In genomic region chr1:135700605-135701004, GRCm38 (mm10) we compare ENCODE assay signal across 8 mouse cellular contexts. TPM values are rescaled to one million over a fixed set of nuclear protein-coding genes. Genes with fewer than 3 reads are reported as not detected.
DNase-seq lines count a peak whose midpoint lies in the region; ATAC-seq lines count a peak whose summit lies in the region.

No protein-coding gene starts in this region.

- no peak overlapping the region for H3K27ac ChIP-seq in kidney, embryonic 14.5 days (ENCODE audit: low read depth, low read length)
- H3K27ac ChIP-seq in kidney, embryonic 16.5 days (ENCODE audit: low read length), result no peak overlapping the region
- no peak overlapping the region for H3K27ac ChIP-seq in liver, embryonic 12.5 days
- H3K27ac ChIP-seq in stomach, embryonic 15.5 days, result no peak overlapping the region

- peaks cover 14% of the 10 kb centered on the region for H3K4me1 ChIP-seq in kidney, embryonic 14.5 days (ENCODE audit: control insufficient read depth, insufficient read depth, low read length)
- H3K4me1 ChIP-seq in kidney, embryonic 16.5 days (ENCODE audit: insufficient read depth, low read length), result peaks cover 27% of the 10 kb centered on the region
- H3K4me1 ChIP-seq in liver, embryonic 12.5 days, result peaks cover 32% of the 10 kb centered on the region
- peaks cover 16% of the 10 kb centered on the region for H3K4me1 ChIP-seq in stomach, embryonic 15.5 days

- no peak for ATAC-seq in kidney, embryonic 14.5 days (ENCODE audit: low FRiP score, low TSS enrichment)
- peak; percentile 60; the same call in 1 of the 2 replicates for ATAC-seq in kidney, embryonic 16.5 days (ENCODE audit: low FRiP score, low TSS enrichment)
- peak; percentile 53 for ATAC-seq in liver, embryonic 12.5 days
- ATAC-seq in stomach, embryonic 15.5 days (ENCODE audit: insufficient read depth, low FRiP score, low read depth), result peak; percentile 20; the same call in 1 of the 2 replicates

- H3K9ac ChIP-seq in kidney, embryonic 14.5 days (ENCODE audit: low read depth, low read length), result no peak overlapping the region
- H3K9ac ChIP-seq in kidney, embryonic 16.5 days (replicated peaks; ENCODE audit: low read length), result no peak overlapping the region
- H3K9ac ChIP-seq in liver, embryonic 12.5 days, result no peak overlapping the region
- no peak overlapping the region for H3K9ac ChIP-seq in stomach, embryonic 15.5 days

- no peak overlapping the region for H3K4me3 ChIP-seq in kidney, embryonic 14.5 days (ENCODE audit: low read length)
- H3K4me3 ChIP-seq in kidney, embryonic 16.5 days (ENCODE audit: low read length), result no peak overlapping the region
- H3K4me3 ChIP-seq in liver, embryonic 12.5 days, result no peak overlapping the region
- no peak overlapping the region for H3K4me3 ChIP-seq in stomach, embryonic 15.5 days (replicated peaks)

- H3K36me3 ChIP-seq in kidney, embryonic 14.5 days (ENCODE audit: control insufficient read depth, insufficient read depth, low read length), result no peaks in the 10 kb centered on the region
- no peaks in the 10 kb centered on the region for H3K36me3 ChIP-seq in kidney, embryonic 16.5 days (ENCODE audit: insufficient read depth, low read length)
- H3K36me3 ChIP-seq in liver, embryonic 12.5 days, result no peaks in the 10 kb centered on the region
- H3K36me3 ChIP-seq in stomach, embryonic 15.5 days, result no peaks in the 10 kb centered on the region

- H3K27me3 ChIP-seq in kidney, embryonic 14.5 days (ENCODE audit: control insufficient read depth, insufficient read depth, low read length), result 0 out of 2 replicates have a peak, but pooled peaks cover 3% of the 10 kb centered on the region
- H3K27me3 ChIP-seq in kidney, embryonic 16.5 days (ENCODE audit: insufficient read depth, low read length), result no peaks in the 10 kb centered on the region; the same call in 1 of the 2 replicates
- peaks cover 17% of the 10 kb centered on the region for H3K27me3 ChIP-seq in liver, embryonic 12.5 days (replicated peaks)
- H3K27me3 ChIP-seq in stomach, embryonic 15.5 days (replicated peaks), result no peaks in the 10 kb centered on the region

- H3K4me2 ChIP-seq in kidney, embryonic 14.5 days (replicated peaks; ENCODE audit: low read depth, low read length), result no peak overlapping the region
- H3K4me2 ChIP-seq in kidney, embryonic 16.5 days (replicated peaks; ENCODE audit: low read depth, low read length), result no peak overlapping the region
- no peak overlapping the region for H3K4me2 ChIP-seq in liver, embryonic 12.5 days
- H3K4me2 ChIP-seq in stomach, embryonic 15.5 days, result no peak overlapping the region

- WGBS in kidney, embryonic 14.5 days, result under 1% methylated on average over 7 of the region's 7 CpGs
- WGBS in kidney, embryonic 16.5 days, result 2% methylated on average over 7 of the region's 7 CpGs
- 2% methylated on average over 7 of the region's 7 CpGs for WGBS in liver, embryonic 12.5 days (ENCODE audit: insufficient replicate concordance)
- 3% methylated on average over 7 of the region's 7 CpGs for WGBS in stomach, embryonic 15.5 days

- peak; percentile 52 for DNase-seq in kidney, adult 11 months
- DNase-seq in cerebellum, postnatal 36 days, result peak; percentile 76 to 78
- DNase-seq in gastrocnemius, adult 8-10 months (ENCODE audit: low spot score in 2 of 2), result peak; percentile 46 to 57
- peak; percentile 89 for DNase-seq in naive thymus-derived CD4-positive, alpha-beta T cell, adult 2 months (ENCODE audit: low read depth)

- no peaks in the 10 kb centered on the region for H3K9me3 ChIP-seq in kidney, embryonic 14.5 days (ENCODE audit: control insufficient read depth, low read length)
- 0 out of 2 replicates have a peak, but pooled peaks cover 3% of the 10 kb centered on the region for H3K9me3 ChIP-seq in kidney, embryonic 16.5 days (ENCODE audit: low read length)
- H3K9me3 ChIP-seq in liver, embryonic 12.5 days (replicated peaks), result no peaks in the 10 kb centered on the region
- H3K9me3 ChIP-seq in stomach, embryonic 15.5 days, result no peaks in the 10 kb centered on the region

RNA-seq across cellular contexts. Expression of gene Csrp1, which starts 19.3 kb away (rescaled TPM):
- polyA plus RNA-seq in kidney, embryonic 14.5 days (2014; fragmentation: Nextera tagmentation; extraction: Ambion mirVana), result 109 and 114 TPM in 2 replicates
- total RNA-seq in gastrocnemius, adult 8-10 months (2022), result 10 to 100 TPM; 17.2 to 24.8 (median 23.2) TPM
- polyA plus RNA-seq in kidney, embryonic 16.5 days (2015; fragmentation: Nextera tagmentation; extraction: Ambion mirVana), result 141 and 157 TPM in 2 replicates
- polyA plus RNA-seq in liver, embryonic 12.5 days (2016; fragmentation: Nextera tagmentation; extraction: Ambion mirVana), result 56.2 and 60.7 TPM in 2 replicates
- polyA plus RNA-seq in stomach, embryonic 15.5 days (2015; fragmentation: Nextera tagmentation; extraction: Ambion mirVana), result 225 and 236 TPM in 2 replicates
